Mouse (Mus musculus): ENCODE results near the gene Prkch.

Gene Prkch

DNA sequence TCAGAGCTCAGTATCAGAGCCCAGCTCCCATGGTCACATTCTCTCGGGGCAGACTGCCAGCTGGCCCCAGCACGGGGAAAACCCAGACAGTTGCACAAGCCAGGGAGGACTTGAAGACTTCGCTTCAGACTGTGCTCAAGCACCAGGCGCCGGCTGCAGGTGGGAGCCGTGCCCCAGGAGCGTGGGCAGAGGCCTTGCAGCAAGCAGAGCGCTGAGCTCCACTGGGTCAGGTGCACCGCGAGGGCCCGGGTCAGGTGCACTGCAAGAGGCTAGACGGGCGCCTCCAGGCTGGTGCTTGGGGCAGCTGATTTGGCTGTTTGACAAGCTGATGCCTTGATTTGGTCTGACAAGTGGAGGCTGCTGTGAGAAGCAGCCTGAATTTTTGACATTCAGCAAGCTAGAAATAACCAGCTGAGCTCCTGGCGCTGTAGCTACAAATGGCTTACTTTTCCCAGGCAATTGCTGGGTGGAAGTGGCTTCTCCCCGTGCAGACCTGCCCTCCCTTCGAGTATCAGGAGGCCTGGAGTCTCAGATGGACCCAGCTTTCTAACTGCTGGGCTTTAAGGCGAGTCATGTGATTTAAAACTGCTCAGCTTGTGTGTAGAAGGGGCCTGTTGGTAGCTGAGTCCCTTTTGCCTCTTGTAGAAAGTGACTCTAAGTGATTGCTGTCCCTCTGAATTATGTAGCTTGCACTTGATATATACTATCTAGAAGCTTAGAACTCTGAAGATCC is 209.7 kb downstream of the Prkch start:
- DNase-seq (ENCODE audit: low spot score in 2 of 2), result peak; percentile 15 to 52

DNA sequence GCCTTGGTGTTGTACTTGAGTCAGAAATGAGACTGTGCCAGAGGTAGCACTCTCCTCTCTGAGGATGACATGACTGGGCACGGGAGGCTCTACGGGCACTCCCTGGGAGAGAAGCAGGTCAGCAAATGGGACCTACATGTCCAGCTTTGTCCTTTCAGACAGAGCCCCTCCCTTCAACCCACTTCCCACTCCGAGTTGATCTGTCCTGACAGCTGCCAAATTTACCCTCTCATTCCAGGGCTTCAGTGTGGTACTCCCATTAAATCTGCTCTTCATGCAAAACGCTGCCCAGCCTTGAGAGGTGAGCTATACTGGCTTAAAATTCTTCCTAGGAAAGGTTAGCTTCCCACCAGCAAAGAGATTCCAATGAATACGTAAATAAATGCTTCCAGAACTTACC is 215.1 kb downstream of the Prkch start:
- no peak for DNase-seq (ENCODE audit: low spot score in 2 of 2)

DNA sequence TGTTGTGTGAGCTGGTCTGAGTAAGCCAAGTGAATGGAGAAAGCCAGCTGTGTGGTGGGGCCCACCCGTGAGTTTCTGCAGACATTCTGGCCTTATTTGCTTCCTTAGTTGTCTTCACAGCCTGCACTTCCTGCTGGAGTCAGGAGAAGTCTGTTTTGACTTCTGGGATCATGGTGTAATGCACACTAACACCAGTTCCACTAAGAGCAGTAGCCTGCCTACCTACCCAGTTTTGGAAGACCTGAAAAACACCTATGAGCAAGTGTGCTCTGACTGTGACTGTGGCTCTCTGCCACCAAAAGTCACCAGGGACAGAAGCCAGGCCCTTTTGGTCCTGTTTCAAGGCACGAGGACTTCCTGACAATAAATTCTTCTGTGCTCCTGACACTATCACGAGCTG is 216.3 kb downstream of the Prkch start:
- no peak for DNase-seq (ENCODE audit: low spot score in 2 of 2)

DNA sequence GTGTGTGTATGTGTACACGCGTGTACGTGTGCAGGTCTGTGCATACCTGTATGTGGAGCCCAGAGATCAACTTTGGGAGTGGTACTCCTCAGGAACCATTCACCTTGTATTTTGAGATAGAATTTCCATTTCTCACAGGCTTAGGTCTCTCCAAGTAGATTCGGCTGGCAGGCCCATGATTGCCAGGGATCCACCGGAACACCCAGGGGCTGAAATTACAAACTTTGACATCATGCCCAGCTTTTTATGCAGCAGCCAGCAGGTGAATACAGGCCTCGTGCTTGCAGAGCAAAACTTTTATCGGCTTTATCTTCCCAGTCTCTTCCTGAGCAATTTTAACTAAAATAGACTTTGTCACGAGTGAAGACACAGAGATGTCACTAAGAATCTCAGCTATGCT is 217.2 kb downstream of the Prkch start:
- no peak for DNase-seq (ENCODE audit: low spot score in 2 of 2)

DNA sequence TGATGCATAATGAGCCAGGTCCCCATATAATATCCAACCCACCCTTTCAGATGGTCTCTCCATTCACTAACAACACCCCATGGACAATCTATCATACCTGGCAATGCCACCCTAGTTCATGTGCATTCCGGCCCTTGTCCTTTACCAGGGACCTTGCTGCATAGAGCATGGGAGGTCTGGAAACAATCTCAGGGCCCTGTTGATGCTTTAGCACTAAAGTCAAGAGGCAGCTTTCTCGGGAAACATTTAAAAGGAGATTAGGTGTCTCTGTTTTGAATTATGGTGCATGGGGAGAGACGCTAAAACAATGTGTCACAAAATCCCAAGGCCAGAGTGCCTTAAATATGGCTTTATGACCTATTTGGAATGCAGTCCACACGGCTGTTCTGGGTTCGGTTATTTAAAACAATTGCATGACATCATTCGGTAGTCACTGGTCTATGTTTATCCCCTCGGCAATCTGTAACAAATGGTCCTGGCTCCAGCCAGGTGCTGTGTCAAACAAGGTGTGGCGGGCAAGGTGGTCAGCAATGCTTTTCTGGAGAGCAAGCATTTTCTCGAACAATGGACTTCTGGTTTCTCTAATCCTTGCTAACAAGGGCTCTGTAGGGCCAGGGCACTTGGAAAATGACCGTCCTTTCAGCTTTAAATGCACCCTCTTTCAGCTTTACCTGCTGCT is 217.9 kb downstream of the Prkch start:
- DNase-seq (ENCODE audit: low spot score in 2 of 2), result no peak

DNA sequence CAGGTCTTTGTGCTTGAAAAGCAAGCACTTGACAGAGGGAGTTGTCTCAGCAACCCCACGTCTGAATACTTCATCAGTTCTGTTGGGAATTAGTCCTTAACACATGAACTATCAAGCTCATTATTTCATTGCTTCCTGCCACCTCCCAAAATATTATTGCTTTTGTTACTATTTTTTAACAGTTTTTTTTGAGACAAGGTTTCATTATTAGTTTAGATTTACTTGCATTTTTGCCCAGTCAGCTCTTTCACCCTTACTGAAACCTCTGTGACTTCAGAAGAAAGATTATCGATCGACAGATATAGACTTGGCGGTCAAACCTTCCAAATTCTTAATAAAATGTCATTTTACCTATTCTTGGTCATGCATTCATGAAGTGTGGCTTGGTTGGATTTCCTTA is 219.3 kb downstream of the Prkch start:
- DNase-seq (ENCODE audit: low spot score in 2 of 2), result no peak

DNA sequence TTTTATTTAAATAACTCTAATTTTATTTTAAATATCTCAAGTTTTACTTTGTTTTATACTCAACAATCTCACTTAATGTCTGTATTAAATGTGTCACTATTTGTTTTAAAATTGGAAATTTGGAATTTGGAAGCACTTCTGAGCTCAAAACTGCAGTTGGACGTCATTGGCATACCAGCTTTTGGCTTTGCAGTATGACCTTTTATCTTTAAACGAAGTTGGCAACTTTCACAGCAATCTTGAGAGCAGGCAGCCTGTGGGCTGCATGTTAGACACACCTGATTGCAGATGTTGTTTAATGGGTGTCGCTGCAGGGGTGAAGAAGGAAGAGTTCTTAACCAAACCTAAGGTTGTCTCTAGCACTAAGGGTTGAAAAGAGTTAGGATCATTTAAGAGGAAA is 220.9 kb downstream of the Prkch start:
- DNase-seq (ENCODE audit: low spot score in 2 of 2), result no peak

DNA sequence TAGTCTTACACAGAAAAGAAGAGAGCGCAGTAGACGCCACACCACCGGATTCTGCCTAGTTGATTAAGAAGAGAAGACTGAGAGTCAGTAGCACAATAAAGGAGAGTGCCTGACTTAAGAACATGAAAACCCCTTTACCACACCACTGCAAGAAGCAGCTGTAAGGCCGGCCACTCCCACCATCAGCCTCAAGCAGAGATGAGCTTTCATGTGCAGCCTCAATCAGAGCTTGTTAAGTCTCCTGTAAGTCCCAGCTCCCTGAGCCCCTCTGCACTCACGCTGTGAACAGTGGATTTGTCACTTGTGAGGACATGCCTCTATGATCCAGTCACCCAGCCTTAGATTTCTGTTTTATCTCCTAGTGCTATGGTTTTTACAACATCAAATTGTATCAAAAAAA is 221.4 kb downstream of the Prkch start:
- no peak for DNase-seq (ENCODE audit: low spot score in 2 of 2)

DNA sequence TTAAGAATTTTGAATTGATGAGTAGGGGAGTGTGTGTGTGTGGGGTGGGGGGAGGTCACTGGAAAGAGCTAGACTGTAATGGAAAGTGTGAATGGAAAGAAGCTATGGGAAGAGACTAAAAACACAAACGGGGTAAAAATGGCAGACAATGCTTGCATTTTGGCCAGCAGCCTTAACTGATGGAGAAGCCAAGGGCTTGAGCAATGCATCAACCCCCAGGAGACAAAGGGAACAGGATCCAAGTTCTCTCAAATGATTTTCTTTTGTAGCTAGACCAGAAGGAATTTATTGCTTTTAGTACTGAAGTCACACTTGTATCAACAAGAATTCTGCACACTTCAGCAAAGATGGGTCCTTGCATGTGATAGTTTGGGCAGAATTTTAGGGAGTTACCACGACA is 222.6 kb downstream of the Prkch start:
- no peak for DNase-seq (ENCODE audit: low spot score in 2 of 2)

DNA sequence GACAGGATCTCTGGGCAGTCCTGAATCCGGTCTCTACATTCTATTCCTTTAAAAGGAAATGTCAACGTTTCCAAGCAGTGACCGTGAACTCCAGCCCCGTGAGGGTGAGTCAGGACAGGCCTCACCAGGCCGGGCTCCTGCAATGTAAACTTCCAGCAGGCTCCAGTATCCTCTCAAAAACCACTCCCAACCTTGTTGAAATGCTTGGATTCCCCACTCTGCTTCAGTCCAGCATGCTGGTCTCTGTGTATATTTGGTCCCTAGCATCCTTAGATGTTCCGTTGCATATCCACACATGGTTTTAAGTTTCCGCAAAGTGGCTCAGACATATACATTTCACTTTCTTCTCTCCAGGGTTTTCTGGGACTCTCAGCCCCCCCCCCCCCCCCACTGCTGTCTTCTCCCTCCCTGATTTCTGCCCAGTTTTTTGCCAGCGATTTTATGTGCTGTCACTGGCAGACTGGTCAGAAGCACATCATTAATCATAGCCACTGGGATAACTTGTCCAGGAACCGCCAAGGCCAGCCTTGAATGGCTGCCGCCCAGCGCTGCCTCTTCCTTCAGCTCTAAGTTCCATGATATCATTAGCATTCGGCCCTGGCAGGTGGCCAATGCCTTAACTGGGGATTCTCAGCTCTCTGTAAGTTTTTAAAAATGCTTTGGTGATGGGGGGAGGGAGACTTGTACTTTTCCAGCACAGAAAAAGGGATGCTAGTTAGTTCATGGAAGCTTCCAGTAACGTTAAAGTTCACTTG is 225.6 kb downstream of the Prkch start:
- DNase-seq (ENCODE audit: low spot score in 2 of 2), result peak in 1 of 2 experiments; percentile 37

DNA sequence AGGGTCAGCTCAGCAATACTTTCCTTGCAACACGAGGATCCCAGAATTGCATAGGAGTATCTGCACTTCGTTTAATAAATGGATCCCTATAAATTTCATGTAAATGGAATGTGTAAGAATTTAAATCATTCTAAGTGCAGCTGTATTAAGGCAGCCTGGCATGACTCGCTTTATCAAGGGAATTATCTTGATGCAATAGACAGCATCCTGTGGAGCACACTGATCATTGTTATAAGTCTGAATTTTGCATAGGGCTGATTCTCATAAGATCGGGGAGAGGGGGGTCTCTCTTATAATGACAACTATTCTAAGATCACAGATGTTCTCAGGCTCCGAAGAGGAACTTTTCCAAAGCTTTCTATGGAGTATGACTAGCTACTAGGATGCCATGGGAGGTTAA is 226.3 kb downstream of the Prkch start:
- no peak for DNase-seq (ENCODE audit: low spot score in 2 of 2)

DNA sequence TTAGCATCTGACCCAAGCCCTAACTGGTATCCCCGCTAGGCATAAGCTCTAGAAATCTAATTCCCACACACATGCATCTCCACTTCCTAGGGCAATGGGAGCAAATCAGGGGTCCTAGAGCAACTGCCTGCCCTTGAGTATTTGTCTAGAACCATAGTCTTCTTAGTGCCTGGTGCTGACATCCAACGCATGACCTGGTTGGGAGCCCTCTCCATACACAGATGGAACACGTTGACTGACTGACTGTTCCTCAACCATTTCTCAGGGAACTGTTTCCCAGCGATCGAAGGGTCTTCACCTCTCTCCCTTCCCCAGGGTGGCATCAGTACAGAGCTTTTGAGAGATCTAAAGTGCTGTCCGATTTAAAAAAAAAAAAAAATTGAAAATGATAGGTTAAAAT is 227.6 kb downstream of the Prkch start:
- DNase-seq (ENCODE audit: low spot score in 2 of 2), result no peak

DNA sequence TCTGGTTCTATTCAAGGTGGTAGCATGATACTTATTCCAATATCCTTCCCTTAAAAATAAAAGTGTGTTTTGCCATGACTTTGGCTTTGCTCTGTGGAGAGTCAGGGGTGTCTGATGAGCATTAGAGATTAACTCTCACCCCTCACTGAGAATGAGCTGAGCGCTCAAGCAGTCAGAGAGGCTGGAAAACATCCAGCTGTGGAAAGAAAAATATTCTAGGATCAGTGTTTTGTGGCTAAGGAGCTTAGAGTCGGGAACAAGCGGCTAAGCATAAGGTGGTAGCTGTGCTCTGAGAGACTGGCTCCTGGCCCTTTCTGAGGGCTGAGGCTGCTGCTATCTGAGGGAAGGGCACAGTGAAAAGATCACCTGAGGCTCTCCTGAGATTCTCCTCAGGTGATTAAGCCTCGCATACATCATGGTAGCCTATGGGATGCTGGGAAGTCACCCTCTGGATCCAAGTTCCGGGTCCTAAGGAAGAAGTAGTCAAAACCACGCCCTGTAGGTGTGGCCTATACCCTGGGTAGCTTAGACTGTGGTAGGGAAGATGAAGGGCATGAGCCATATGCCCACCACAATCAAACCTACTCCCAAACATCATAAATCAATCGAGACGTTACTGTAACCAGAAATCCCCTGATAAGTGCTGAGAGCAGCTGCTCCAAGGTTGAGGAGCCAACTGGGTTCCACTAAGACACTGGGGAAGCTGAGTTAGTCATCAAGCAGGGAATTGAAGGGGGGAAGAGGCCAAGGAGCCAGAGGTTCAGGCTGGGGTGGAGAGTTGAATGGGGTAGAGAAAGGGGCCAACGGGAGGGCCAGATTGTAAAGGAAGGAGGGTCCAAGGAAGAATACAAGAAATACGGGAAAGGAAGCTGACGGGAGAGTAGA is 228.7 kb downstream of the Prkch start:
- DNase-seq (ENCODE audit: low spot score in 2 of 2), result no peak

DNA sequence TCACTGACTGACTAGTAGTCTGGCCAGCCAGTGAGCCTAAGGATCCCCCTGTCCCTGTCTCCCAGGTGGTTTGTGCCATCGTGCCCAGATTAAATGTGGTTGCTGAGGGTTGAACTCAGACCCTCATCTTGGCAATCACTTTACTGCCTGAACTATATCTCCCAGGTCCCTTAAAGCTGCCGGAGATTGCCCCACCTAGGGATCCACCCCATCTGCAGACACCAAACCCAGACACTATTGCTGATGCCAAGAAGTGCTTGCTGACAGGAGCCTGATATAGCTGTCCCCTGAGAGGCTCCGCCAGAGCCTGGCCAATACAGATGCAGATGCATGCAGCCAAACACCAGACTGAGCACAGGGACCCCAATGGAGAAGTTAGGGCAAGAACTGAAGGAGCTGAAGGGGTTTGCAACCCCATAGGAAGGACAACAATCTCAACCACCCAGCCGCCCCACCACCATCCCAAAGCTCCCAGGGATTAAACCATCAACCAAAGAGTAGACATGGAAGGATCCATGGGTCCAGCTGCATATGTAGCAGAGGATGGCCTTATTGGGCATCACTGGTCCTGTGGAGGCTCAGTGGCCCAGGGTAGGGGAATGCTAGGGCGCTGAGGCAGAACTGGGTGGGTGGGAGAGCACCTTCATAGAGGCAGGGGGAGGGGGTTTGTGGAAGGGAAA is 229.6 kb downstream of the Prkch start:
- no peak for DNase-seq (ENCODE audit: low spot score in 2 of 2)

DNA sequence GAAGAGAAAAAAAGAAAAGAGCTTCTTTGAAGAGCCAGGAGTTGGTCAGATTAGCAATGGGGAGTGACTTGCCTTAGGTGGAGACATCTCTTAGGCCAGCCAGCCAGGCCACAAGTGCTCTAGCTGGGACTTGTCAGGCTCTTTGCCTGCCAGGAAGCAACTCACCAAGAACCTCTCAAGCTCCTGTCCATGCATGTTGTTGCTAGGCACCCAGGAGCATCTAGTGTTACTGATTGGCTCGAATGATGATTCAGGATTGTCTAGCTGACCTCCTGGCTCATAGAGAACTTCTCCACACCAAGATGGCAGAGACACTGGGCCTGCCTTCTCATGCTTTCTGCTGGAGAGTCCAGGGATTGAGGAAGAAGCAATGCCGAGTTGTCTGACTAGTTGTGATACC is 230.3 kb downstream of the Prkch start:
- no peak for DNase-seq (ENCODE audit: low spot score in 2 of 2)

DNA sequence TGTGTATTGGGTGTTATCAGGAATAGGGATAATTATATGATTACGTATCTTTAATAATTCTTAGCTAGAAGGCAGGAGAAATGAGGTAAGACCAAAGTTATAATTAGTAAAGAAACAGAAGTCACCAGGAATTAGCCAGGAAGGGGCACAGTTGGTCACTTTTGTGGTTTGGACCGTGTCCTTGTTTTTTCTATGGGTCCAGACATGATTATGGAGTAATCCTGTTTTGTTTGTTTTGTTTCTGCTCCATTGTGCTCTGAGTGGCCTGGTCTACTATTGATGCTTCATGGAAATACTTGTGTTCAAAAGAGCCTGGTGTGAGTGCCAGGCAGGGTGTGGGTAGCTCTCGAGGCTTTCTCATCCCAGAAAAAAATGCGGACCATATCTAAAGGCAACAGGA is 230.9 kb downstream of the Prkch start:
- no peak for DNase-seq (ENCODE audit: low spot score in 2 of 2)

DNA sequence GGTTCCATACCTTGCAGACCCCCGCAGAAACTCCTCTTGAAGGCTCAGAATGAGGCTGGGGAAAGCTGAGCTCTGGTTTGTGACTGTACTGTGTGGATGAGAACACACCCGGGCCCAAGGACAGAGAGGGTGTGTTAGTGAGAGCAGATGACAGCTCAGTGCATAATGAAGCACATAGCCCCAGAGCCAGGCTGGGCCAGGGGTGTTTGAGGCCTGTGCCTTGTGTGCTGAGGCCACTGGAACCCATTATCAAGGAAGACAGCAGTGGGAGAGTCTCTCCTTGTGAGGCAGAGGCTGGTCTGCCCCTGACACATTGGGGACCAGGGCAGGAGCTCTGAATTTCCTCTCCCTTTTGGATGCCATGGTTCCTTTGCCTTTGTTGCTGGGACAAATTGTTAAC is 231.3 kb downstream of the Prkch start:
- DNase-seq (ENCODE audit: low spot score in 2 of 2), result no peak

DNA sequence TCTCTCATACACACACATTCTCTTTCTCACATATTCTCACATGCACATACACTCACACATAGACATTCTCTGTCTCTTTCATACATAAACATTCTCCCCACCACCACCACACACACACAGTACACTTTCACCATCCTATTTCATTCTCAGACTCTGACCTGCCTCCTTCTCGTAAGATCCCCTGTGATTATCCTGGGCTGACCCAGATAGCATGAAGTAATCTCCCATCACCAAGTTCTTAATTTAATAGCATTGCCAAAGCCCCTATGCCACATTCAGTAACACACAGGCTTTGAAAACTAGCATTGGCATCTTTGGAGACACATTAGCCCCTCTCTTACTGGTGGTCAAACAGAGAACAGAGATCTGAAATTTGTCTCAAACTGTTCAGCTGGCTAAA is 232.3 kb downstream of the Prkch start:
- DNase-seq (ENCODE audit: low spot score in 2 of 2), result no peak

DNA sequence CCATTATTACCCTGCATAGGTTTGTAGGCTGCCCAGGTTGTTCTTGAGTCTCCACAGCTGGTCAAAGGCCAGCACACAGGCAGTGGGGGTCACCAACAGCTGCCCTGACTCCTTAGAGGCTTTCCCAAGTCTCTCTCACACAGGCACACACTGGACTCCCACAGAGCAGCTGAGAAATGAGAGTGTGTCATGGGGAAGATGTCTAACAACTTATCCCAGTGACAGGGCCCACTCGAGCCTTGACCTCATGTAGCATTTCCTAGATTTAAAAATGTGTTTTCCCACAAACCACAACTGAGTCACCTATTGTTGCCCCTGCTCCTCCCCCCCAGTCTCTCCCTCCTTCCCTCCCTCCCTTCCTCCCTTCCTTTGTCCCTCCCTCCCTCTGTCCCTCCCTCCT is 234.2 kb downstream of the Prkch start:
- DNase-seq (ENCODE audit: low spot score in 2 of 2), result no peak

DNA sequence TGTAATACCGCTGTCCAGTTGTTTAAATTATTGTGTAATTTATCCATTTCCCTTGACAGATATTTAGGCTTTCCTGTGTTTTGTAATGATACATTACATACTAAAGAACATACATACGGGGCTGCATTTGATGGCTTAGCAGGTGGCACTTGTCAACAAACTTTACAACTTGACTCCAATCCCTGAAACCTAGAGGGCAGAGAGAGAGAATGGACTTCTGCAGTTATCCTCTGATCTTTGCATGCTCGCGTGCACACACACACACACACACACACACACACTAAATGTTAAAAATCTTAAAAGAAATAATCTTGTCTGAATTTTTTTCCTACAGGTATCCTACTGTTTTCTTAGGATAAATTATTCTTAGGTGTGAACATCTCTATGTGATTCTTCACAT is 236.6 kb downstream of the Prkch start:
- no peak for DNase-seq (ENCODE audit: low spot score in 2 of 2)

DNA sequence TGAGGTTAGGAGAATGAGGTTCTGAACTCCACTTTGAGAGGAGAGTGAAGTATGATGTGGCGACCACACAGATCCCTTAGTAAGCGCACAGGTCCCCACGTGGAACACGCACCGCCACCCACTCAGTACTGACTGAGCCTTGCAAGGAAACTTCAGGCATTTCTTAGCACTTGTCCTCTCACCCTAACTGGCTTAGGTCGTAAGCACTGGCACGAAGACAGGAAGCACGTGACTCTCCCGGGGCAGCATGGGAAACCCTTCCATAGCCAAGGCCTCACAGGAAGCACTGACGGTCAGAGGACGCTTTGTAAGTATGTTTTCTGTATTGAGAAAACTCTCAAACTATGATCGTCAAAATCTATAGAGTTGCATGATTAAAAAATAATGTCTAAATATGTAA is 237.7 kb downstream of the Prkch start:
- DNase-seq (ENCODE audit: low spot score in 2 of 2), result no peak

Measured in spleen, postnatal 10 days (tissue).